Mouse (Mus musculus) hindbrain, embryonic 16.5 days (tissue): ENCODE results near the gene Traf1. TPM values are rescaled to one million over a fixed set of nuclear protein-coding genes. Genes with fewer than 3 reads are reported as not detected.

Experiments used
- ATAC-seq: fragments of 200-750 bp; cut with Nextera tagmentation; 2 replicates; pipeline ENCODE4 v1.8.0; 2017; ENCODE audit warnings: moderate TSS enrichment, moderate library complexity
- H3K27ac ChIP-seq: fragments of 300-500 bp; sonication (generic); 2 replicates; pipeline ENCODE4 v1.5.1; 2014; ENCODE audit warnings: low read depth, mild to moderate bottlenecking, control low read depth, low read length, moderate library complexity
- H3K27me3 ChIP-seq: fragments of 300-500 bp; sonication (generic); replicated peaks from 2 replicates; pipeline ENCODE4 v1.6.1; 2014; ENCODE audit warnings: low read length; ENCODE audit not compliant: control insufficient read depth, insufficient read depth
- H3K36me3 ChIP-seq: fragments of 300-500 bp; sonication (generic); 2 replicates; pipeline ENCODE4 v1.6.1; 2014; ENCODE audit warnings: mild to moderate bottlenecking, low read length, moderate library complexity, mixed read lengths; ENCODE audit not compliant: control insufficient read depth, insufficient read depth
- H3K4me1 ChIP-seq: fragments of 300-500 bp; sonication (generic); 2 replicates; pipeline ENCODE4 v1.6.1; 2014; ENCODE audit warnings: low read depth, low read length; ENCODE audit not compliant: control insufficient read depth, insufficient read depth
- H3K4me2 ChIP-seq: fragments of 300-500 bp; sonication (generic); 2 replicates; pipeline ENCODE4 v1.6.1; 2014; ENCODE audit warnings: mild to moderate bottlenecking, low read length, control low read depth, moderate library complexity
- H3K4me3 ChIP-seq: fragments of 300-500 bp; sonication (generic); 2 replicates; pipeline ENCODE4 v1.5.1; 2014; ENCODE audit warnings: mild to moderate bottlenecking, low read length, control low read depth, moderate library complexity
- H3K9ac ChIP-seq: fragments of 300-500 bp; sonication (generic); 2 replicates; pipeline ENCODE4 v1.6.1; 2014; ENCODE audit warnings: low read depth, mild to moderate bottlenecking, control low read depth, low read length, moderate library complexity
- H3K9me3 ChIP-seq: fragments of 300-500 bp; sonication (generic); 2 replicates; pipeline ENCODE4 v1.6.1; 2014; ENCODE audit warnings: mild to moderate bottlenecking, low read length, moderate library complexity; ENCODE audit not compliant: control insufficient read depth
- WGBS: fragments of 180-500 bp; shearing (Covaris S2); extraction: QIAGEN DNeasy Blood & Tissue Kit; methylation state at CpG from one replicate; pipeline ENCODE4 v1.1.7; 2014; 5-methylcytosine and 5-hydroxymethylcytosine counted together
- polyA plus RNA-seq: library from polyadenylated mRNA; unstranded; fragments of >200 nt; fragmentation: Nextera tagmentation; extraction: Ambion mirVana; gene quantifications from 2 replicates; pipeline ENCODE4 v1.2.1, GENCODE M21; 2015

Gene Traf1
- polyA plus RNA-seq, 1 experiment from 2014 or later: 2.5 TPM

DNA sequence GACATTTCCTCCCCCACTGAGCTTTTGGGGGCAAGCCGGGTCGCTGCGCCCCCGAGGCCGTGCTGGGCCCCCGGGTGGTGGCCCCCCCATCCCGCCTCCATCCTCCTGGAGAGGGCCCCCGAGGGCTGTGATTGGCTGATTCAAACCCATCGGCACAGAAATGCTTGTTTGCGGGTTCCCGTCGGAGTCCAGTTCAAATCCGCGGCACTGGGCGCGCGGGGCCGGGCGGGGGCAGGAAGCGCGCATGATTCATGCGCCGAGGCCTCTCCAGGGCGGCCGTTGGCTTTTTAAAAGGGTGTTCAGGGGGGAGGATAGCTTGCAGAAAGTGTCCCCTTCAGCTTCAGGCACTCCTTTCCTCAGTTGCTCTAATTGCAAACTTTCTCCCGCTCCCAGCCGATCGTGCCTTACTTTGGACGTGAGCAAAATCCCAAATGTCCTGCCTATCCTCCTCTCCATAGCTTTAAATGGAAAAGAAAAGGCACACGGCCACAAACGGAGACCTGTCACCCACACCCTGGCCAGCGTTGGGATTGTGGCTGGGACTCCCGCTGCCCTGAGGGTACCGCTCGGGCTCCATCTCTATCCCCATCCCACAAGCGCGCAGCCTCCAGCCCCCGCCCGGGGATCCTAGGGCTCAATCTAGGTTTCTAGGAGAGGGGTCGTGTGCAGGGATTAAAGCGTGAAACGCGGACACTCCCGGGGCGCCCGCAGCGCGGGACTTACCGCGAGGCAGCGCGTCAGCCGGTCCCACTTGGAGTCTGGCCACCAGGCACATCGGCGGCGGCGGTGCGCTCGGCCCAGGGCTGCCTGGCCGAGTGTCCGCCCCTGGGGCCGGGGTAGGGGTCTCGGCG lies 48.1 kb downstream of the Traf1 start, which contains the start of gene Phf19:
Gene Phf19, minus strand, starts transcription at position 809 of the 851 bp plus-strand sequence.
- H3K4me1 ChIP-seq: peaks cover 17% of the 10 kb centered on the region
- ATAC-seq: peak; percentile 62

DNA sequence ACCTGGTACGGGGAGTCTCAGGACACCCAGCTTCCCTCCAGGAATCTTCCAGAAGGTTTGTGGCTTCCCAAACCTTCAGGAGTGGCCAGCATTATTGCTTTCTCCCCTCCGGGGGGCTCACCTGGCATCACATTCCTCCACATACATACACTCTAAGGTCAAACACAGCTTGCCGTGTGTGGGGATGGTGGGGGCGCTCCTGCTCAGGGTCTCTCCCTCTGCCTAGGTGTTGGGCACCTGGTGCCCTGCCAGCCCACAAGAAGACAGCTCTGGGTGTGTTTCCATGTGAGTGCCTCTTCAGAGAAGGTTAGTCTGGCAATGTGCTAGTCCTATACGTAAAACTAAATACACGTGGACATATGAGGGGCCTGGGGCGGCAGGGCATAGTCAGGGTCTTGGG lies 49.0 kb downstream of the Traf1 start:
- Histone ChIP-seq H3K27me3 (peaks cover 10% of the 10 kb centered on the region), H3K4me2 (peak overlapping the region; percentile 97), H3K4me3 (peak overlapping the region; percentile 62; the same call in 1 of the 2 replicates), H3K9ac (no peak overlapping the region), H3K4me1 (peaks cover 17% of the 10 kb centered on the region), H3K27ac (no peak overlapping the region), H3K9me3 (no peaks in the 10 kb centered on the region), H3K36me3 (no peaks in the 10 kb centered on the region)
- no peak for ATAC-seq
- 39% methylated on average over 7 of the region's 7 CpGs for WGBS

More for the DNA sequence above, 48.1 kb downstream of the Traf1 start, which contains the start of gene Phf19:
- peak within 1 kb of the TSS; percentile 97 for H3K4me2 ChIP-seq
- no peaks in the 10 kb centered on the region for H3K9me3 ChIP-seq
- under 1% methylated on average over 55 of the region's 64 CpGs for WGBS
- no peaks in the 10 kb centered on the region for H3K36me3 ChIP-seq
- peaks cover 10% of the 10 kb centered on the region for H3K27me3 ChIP-seq
- peak within 1 kb of the TSS; percentile 71 for H3K9ac ChIP-seq
- H3K27ac ChIP-seq: no peak within 1 kb of the TSS
- H3K4me3 ChIP-seq: peak within 1 kb of the TSS; percentile 62

DNA sequence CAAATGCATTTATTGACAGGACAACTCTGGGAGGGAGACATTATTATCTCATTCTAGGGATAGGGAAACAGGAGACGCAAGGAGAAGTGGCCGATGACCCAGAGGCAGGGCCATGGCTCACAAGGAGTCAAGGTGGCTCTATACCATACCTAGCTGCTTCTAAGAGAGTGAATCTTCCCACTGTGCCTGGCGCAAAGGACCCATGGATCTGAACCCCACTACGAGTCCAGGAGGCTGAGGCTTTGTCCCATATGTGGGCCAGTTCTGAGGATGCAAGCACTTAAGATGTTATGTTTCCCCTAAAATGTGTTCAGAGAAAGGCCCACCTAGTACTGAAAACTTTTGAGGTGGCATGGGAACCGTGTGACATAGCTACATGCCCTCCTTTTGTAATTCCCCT lies 49.7 kb downstream of the Traf1 start:
- no peak for ATAC-seq

DNA sequence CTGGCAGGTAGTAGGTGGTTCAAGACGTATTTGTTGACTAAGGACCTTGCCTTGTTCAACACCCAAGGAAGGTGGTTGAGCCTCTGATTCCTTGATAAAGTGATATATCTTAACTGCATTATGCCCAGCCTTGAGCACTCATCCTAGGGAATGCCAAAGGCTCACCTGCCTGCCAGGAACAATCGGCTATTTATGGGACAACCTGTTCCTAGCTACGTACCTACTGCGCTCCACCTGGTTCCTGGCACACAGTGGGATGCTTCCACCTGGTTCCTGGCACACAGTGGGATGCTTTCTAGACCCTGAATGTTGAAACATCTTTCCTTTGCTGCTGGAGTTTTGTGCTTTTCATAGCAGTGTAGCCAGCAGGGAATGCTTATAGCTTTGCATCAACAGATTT lies 51.9 kb downstream of the Traf1 start:
- Histone ChIP-seq H3K9me3 (no peaks in the 10 kb centered on the region), H3K36me3 (no peaks in the 10 kb centered on the region), H3K27ac (no peak overlapping the region), H3K4me1 (peaks cover 16% of the 10 kb centered on the region), H3K27me3 (peaks cover 8% of the 10 kb centered on the region), H3K4me2 (no peak overlapping the region), H3K9ac (no peak overlapping the region), H3K4me3 (no peak overlapping the region)
- ATAC-seq: no peak
- 89% methylated on average over 4 of the region's 4 CpGs for WGBS

More for the DNA sequence above, 49.7 kb downstream of the Traf1 start:
- peaks cover 17% of the 10 kb centered on the region for H3K4me1 ChIP-seq
- H3K4me3 ChIP-seq: no peak overlapping the region
- H3K27me3 ChIP-seq: peaks cover 10% of the 10 kb centered on the region
- H3K36me3 ChIP-seq: no peaks in the 10 kb centered on the region
- no peak overlapping the region for H3K9ac ChIP-seq
- no peaks in the 10 kb centered on the region for H3K9me3 ChIP-seq
- no peak overlapping the region for H3K27ac ChIP-seq
- 91% methylated on average over 5 of the region's 5 CpGs for WGBS
- no peak overlapping the region for H3K4me2 ChIP-seq

DNA sequence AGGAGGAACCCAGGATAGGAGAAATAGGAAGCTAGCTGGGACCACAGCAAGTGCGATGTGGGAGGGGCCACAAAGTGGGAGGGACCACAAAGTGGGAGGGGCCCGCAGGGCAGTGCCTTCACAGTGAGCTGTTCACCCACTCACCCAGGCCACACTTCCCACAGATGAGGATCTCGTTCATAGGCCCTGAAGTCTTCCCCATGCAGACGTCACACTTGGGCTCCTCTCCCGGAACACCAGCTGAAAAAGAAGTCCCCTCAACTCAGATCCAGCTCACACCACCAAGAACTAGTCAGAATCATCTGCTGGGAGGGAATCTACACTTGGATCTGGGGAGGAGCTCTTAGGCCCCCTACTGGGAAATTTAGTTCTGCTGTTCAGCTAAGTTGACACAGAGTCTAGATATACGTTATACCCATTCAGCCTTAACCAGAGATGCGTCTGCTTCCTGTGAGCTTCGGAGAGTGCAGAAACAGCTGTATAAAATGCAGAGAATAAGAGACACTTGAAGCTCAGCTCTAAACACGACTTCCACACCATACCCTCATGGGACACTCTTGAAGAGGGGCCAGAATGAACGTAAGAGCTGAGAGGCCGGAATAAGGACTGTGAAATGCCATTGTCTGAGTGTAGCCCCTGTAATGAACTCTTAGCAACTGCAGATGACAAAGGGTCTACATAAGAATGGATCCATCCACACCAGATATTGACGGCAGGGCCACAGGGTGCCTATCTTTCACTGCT lies 54.5 kb downstream of the Traf1 start:
- no peak overlapping the region for H3K9ac ChIP-seq
- ATAC-seq: no peak
- WGBS: 37% methylated on average over 12 of the region's 12 CpGs

DNA sequence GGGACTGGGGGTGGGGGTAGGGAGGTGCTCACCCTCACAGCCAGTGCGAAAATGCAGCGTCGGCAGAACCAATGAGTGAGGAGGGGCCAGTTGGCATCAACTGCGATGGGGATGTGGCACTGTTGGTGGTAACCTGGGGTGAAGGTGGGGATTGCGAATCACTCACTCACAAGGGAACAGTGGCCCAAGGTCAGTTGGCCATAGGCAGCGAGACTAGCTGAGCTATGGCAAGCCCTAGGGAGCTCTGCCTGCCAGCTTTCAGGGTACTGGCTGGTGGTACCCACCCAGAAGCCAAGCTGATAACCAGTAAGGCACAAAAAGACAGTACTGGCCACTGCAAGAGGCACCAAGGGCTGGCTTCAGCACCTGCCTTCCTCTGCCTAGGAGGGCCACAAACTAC lies 55.1 kb downstream of the Traf1 start:
- no peaks in the 10 kb centered on the region for H3K36me3 ChIP-seq
- H3K4me2 ChIP-seq: no peak overlapping the region
- H3K9me3 ChIP-seq: no peaks in the 10 kb centered on the region
- no peak overlapping the region for H3K27ac ChIP-seq
- H3K4me1 ChIP-seq: peaks cover 8% of the 10 kb centered on the region
- ATAC-seq: no peak
- H3K27me3 ChIP-seq: no peaks in the 10 kb centered on the region
- H3K4me3 ChIP-seq: no peak overlapping the region
- WGBS: 70% methylated on average over 6 of the region's 6 CpGs
- H3K9ac ChIP-seq: no peak overlapping the region

More for the DNA sequence above, 54.5 kb downstream of the Traf1 start:
- H3K4me2 ChIP-seq: no peak overlapping the region
- no peaks in the 10 kb centered on the region for H3K9me3 ChIP-seq
- peaks cover 8% of the 10 kb centered on the region for H3K4me1 ChIP-seq
- H3K36me3 ChIP-seq: no peaks in the 10 kb centered on the region
- no peaks in the 10 kb centered on the region; the same call in 1 of the 2 replicates for H3K27me3 ChIP-seq
- no peak overlapping the region for H3K4me3 ChIP-seq
- no peak overlapping the region for H3K27ac ChIP-seq

DNA sequence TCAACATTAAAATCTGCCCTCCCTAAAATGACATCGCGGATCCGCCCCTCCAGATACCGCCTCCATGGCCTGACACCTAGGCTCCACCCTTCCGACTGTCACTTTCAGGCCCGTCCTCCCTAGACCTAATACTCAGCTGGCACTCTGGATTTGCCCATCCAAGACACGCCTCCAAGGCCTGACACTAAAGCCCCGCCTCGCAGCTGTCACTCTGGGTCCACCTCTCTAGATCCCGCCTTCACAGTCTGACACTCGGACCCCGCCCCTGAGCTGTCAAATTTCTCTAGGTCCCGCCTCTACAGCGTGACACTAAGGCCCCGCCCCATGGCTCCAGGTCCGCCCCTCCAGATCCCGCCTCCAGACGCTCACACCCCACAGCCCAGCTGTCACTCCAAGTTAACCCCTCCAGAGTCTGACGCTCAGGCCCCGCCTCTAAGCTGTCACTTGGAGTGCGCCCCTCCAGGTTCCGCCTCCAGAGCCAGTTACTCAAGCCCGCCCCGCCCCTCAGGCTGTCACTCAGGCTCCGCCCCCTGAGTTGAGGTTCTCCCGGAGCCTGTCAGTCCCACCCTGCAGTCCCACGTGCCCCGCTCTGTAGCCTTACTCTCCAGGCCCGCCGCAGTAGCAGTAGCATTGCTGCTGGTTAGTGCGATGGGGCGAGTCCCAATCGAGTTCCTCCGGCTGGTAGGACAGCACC lies 56.6 kb downstream of the Traf1 start:
- H3K9ac ChIP-seq: peak overlapping the region; percentile 60
- peak overlapping the region; percentile 45 for H3K4me3 ChIP-seq
- WGBS: under 1% methylated on average over 34 of the region's 34 CpGs
- H3K4me2 ChIP-seq: peak overlapping the region; percentile 61
- no peaks in the 10 kb centered on the region for H3K36me3 ChIP-seq
- H3K9me3 ChIP-seq: no peaks in the 10 kb centered on the region
- H3K27me3 ChIP-seq: no peaks in the 10 kb centered on the region
- H3K4me1 ChIP-seq: peaks cover 8% of the 10 kb centered on the region
- peak; percentile 97 for ATAC-seq
- peak overlapping the region; percentile 87 for H3K27ac ChIP-seq

DNA sequence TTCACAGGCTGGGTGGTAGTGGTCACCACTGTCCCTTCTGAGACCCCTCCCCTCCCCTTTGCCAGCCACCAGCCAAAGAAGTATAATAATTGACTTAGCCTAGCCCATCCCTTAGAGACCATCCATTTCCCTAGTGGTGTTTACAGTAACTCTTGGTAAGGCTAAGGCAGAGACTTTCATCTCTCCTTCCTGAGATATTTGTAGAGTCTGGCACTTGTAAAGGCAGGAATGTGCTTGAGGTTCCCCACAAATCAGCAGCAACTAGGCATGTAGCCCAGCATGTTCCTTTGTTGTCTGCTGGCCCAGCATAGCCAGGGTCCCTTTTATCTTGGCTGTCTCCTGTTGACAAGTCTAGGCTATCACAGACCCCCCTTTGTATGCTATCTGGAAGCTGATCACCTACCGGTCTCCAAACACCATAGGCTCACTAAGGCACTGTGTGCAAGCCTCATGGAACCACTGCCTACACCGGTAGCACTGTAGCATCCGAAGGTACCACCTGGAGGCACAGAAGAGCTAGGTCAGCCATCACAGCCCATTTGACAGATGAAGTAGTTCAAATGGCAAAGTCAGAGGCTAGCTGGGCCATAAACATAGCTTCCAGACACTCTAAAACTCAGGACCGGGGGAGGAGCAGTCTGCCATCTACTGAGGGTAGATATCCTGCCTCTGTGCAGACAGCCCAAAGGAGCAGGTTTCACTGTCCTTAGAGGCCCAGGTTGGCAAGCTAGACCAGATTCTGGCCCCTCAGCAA lies 57.7 kb downstream of the Traf1 start:
- Histone ChIP-seq H3K4me1 (peaks cover 8% of the 10 kb centered on the region), H3K4me3 (no peak overlapping the region), H3K9ac (no peak overlapping the region; the same call in 1 of the 2 replicates), H3K27me3 (no peaks in the 10 kb centered on the region), H3K4me2 (peak overlapping the region; percentile 61), H3K36me3 (no peaks in the 10 kb centered on the region), H3K9me3 (no peaks in the 10 kb centered on the region), H3K27ac (peak overlapping the region; percentile 87)
- no peak for ATAC-seq
- WGBS: 80% methylated on average over 4 of the region's 4 CpGs
